Mouse (Mus musculus): ENCODE data around the gene Tob2.

DNA sequence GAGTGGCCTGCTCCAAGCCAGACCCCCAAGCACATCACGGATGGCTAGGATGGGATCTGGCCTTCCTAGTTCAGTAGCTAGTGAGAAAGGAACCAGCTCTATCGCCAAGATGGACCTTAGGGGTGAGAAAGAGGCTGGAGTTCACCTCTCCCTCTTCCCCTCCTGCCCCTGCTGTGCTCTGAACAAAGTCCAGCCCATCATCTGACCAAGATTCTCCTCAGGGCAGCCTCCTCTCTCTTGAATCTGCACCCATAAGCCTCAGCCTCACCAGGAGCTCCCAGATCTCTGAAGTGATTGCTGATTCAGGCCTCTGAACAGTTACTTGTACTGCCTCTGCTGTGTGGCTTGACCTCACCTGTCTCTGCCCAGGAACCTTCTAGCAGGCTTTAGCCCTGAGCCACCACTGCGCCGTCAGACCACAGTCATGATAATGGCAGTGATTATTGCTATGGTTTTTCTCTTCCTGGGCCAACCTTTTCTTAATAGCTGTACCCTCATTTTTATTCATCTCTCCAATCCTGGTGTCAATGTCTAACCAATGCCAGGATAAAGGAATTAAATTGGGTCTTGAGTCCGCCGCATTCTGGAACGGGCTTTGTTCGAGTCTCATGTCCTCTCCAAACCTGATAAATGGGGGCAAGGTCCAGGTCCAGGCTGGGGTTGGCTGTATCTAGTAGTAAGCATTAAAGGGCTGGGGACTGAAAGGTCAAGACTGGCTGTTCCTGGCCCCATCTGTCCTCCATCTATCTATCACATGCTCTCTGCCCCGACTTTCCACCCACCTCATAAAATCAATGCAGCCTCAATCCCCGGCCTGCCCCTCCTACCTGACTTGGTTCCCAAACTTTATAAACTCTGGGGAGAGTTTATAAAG is 23.4 kb downstream of the Tob2 start:
- TF ChIP-seq EP300 (IDR thresholded peaks at IDR 0.05; ENCODE audit: low read depth) (no peak), CTCF (IDR thresholded peaks at IDR 0.05; ENCODE audit: low read depth) (no peak)

All from liver, postnatal 0 days (tissue).